Mouse (Mus musculus): Measurements from ENCODE around the gene Epha3. TPM values are rescaled to one million over a fixed set of nuclear protein-coding genes. Genes with fewer than 3 reads are reported as not detected.

Epha3 gene
- 1 to 10 TPM; 1.5 to 1.6 TPM for total RNA-seq (2021)
- long read RNA-seq, experiment 1, full-length matches to known transcripts: 1 of 1 reads
- long read RNA-seq, experiment 1, partial matches to known transcripts: 0 of 1 reads
- long read RNA-seq, experiment 1, other reads (novel, unspliced or antisense): 0 of 1 reads
- long read RNA-seq, experiment 2: 0 reads

DNA sequence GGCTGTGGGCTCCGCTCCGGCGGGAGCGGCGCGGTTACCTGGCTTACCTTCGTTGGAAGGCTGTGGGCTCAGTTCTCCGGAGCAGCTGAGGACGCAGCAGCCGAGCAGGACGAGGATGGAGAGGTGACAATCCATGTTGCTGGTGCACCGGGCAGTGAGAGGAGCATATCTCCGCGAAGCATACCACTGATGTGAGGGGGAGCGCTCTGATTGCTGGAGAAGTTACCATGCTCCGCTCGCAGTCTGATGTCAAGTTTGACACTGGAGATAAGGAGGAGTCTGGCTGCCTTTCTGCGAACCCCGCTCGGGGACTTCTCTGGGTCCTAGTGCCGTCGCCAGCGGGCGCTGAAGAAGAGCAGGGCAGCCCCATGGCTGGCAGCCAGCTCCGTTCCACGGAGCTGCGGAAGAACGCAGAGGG, at the start of gene Epha3:
Gene Epha3 (minus strand): TSS at position 263 of the 418 bp plus-strand sequence.
- peak; percentile 79 to 80 for DNase-seq

DNA sequence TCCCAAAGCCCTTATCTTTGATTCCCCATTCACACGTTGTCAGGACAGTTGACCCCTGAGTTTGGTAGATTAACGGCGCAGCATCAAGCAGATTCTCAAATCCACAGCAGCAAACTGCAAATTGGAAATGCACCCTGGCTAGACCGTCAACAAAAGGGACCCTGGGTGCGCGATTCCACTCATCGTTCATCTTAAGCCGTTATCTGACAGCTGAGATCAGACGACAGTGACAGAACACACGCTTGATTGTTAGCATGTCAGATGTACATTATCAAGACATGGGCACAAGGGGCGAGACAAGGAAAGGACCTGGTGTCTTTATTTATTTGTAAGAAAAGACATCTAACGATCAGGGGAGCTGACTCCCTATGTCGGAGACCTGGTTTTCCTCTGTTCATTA, 39.5 kb upstream of the Epha3 start:
- DNase-seq: no peak

- DNase-seq: no peak
Measured at GRCm38 (mm10) chr16:63881190-63881589, 17.2 kb upstream of the Epha3 start.

GRCm38 (mm10) chr16:63872313-63872712, 8.3 kb upstream of the Epha3 start:
- DNase-seq: peak in 1 of 2 experiments; percentile 57

- DNase-seq: no peak
Measured at GRCm38 (mm10) chr16:63864463-63864976, 545 bp upstream of the Epha3 start.

DNA sequence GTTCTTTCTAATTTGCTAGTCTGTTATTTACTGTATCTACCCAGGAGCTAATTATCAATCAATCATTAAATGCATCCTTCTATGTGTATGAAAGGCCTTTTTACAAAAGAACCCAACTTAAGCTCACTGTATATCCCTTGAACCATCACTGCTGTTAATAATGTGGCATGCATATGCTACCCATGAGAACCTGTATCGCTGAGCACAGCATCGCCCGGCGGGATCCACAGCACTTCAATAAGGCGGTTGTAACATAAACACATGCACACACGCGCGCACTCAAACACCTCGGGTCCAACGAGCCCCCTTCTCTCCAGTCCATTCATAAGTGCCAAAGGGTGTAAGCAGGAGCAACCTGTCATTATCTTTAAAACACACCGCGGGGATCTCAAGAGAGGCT, 794 bp downstream of the Epha3 start:
- DNase-seq: no peak

- no peak for DNase-seq
Measured at GRCm38 (mm10) chr16:63857561-63857960, 6.4 kb downstream of the Epha3 start.

DNA sequence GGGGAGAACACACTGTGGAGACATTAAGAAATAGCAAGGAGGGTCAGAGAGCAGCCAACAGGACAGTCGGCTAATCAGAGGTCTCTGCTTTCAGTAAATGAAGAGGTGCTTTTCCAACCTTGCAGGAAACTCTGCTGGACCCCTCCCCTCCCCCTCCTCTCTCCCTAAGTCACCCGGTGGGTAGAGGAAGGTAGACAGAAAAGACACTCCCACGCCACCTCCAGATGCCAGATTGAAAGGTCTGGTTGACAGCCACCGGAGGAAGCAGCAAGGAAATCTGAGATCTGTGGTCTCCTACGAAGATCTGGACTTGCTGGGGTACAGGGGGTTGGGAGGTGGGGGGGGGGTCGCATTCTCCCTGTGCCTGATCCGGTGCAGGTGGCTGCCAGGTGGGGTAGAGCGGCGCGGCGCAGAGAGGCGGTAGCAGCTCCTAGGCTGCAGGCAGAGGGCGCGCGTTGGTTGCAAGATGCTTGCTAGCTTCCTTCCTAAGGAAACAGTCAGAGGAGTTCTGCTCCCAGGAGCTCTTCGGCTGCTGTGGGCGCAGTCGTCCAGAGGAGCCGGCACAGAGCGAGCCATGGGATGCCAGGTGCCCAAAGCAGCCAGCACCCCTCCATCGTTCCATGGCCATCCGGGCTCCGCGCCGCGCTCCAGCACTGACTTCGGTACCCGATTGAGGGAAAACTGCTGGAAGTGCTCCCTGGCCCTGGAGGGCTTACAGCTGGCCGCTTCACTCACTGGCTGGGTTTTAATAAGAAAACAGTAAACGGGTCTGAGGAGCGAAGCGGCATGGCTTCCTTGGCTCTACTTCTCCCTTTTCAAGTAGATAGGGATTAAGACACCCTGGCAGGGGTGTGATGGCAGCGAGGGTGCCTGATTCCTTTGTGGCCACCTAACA, 7.1 kb downstream of the Epha3 start:
- peak; percentile 66 to 76 for DNase-seq

DNA sequence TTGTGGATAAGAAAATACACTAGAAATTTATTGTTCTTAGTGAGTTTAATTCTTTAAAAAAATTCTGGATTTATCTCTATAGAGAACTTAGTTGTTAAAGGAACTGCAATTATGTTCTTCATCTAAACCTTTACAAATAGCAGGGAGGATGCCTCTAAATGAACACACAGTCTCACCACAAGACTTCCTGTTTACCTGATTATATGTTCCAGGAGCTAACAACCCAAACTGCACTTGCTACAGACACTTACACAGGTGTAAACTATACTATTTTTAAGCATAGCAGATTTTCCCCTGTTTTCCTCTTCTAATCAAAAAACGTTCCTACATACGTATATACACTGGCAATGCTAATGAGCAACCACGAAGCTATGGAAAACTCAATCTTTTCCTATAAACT, 13.7 kb downstream of the Epha3 start:
- no peak for DNase-seq

GRCm38 (mm10) chr16:63842911-63843310, 21.1 kb downstream of the Epha3 start:
- DNase-seq: no peak

DNA sequence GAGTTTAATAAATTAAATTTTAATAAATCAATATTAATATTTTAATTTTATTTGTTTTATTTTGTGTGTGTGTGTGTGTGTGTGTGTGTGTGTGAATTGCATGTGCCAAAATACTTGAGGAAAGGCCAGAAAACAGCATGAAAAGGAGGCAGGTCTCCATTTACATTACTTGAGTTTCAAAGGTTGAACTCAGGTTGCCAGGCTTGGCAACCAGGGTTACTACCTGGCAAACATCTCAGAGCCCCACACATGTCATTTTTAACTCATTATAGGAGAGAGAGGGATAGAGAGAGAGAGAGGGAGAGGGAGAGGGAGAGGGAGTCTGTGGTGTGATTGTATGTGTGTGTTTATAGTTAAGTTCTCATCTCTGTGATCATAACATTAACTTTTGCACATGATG, 26.5 kb downstream of the Epha3 start:
- DNase-seq: no peak

DNA sequence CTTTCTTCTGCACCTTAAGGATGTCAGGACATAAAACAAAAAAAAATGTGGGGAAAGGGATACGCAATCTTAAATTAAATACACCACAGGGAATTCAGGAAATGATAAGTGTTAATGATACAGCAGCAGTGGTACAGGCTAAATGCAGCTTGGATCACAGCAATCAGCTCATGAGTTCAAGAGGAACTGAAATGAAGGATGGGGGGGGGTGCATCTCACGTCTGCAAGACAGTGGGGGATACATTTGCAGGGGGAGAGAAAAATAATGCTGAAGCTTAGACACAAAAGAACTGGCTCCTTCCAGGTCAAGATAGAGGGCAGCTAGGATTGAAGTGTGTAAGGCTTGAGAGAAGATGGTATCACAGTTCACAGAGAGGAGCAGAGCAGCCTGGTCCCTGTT, 42.8 kb downstream of the Epha3 start:
- no peak for DNase-seq

DNA sequence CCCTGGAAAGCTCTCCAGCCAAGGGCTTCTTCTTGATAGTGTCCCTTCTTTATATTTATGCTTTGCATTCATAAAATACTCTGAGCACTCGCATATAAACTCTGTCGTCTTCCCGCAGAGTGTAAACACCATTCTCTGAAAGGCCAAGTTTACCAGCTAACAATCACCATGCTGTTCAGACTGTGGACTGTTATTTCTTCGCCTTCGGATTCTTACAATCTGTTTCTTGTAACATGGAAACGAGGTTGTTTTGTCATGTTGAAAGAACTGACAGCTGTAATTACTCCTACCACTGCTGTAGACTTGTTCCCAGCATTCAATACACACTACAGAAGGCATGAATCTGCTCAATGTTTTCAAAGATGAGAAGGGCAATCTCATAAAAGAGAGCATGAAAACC, 46.4 kb downstream of the Epha3 start:
- DNase-seq: no peak

- no peak for DNase-seq
Measured at GRCm38 (mm10) chr16:63816672-63817071, 47.3 kb downstream of the Epha3 start.

DNA sequence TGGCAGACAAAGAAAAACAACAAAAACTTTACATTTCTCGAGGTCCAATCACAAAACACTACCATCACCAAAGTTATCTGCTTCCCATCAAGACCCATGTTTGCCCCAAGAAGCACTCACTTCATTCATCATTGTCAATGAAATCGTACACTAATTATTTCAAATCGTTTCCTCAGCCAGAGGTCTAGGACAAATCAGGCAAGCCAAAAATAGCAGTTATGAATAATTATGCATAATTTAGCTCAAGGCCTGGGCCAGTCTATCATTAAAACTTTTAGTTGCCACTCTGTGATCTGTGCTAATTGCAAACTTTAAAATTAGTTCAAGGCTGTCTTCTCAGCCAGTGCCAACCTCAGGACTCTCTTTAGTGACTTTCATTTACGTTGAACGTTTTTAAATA, 54.1 kb downstream of the Epha3 start:
- no peak for DNase-seq

DNA sequence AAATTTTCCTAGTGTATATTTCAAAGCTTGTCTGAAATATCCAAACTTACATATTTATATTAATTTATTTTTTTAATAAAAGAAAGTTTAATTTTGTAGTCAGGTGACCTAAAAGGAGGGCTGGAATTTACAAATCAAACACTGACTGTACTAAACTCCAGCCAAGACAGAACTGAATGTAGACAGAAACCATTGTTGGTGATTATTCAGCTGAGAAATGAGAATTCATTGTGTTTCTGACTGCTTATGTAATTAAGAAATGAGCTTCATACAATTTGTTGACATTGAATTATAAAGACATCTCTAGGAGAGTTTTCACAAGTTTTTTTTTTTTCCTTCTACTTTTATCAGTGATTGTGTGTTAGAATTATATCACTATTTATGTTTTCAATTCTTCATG, 55.0 kb downstream of the Epha3 start:
- no peak for DNase-seq

GRCm38 (mm10) chr16:63806437-63807129, 57.4 kb downstream of the Epha3 start:
- no peak for DNase-seq

- no peak for DNase-seq
Measured at GRCm38 (mm10) chr16:63806025-63806424, 58.0 kb downstream of the Epha3 start.

DNA sequence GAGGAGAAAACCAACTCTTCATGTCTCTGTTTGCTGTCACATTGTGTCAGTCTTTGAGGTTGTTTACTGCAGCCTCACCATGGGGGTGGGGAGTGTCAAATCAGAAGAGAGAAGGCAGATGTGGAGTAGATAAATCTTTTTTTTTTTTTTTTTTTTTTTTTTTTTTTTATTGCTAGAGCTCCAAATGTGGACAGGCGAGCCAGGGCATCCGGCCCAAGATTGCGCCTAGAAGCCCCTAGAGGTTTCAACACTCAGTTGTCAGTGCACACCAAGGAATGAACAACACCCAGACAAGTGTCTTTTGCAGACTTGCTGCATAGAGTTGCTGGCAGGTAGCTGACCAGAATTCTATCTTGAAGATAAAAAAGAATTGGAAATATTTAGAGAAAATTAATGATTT, 62.5 kb downstream of the Epha3 start:
- no peak for DNase-seq

GRCm38 (mm10) chr16:63798341-63798740, 65.6 kb downstream of the Epha3 start:
- no peak for DNase-seq

DNA sequence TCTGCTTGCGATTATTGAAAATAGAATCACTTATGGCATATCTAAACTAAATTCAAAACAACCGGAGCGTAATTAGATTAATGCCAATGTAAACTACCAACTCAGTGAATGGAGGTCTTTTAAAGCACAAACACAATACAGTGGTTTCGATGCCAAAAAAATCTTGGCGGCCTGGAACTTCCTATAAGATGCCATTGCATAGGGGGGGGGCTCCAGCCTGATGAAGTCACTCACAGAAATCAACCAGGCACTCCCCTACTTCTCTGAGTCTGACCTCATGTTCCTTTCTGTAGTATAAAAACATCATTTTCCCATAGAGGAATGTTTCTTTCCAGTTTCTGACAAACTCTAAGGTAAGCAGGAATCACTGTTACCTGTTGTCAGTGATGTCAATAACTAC, 69.7 kb downstream of the Epha3 start:
- DNase-seq: no peak

DNA sequence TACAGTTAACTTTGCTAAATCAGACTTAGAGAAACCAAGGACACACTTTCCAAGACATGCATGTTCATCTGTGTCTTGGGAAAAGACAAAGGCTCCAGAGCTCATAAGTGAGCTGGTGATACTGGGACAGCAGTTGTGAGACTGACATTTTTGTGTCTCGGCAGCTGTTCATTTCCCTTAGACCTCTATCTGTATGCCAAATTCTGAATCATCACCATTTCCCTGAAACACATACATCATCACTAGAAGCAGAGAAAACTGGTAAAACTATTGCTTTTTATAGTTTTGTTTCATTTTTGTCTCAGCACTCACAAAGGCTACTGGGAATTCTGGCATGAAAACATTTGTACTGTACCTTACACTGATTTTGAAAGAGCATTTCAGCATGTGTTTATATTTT, 70.2 kb downstream of the Epha3 start:
- no peak for DNase-seq

DNA sequence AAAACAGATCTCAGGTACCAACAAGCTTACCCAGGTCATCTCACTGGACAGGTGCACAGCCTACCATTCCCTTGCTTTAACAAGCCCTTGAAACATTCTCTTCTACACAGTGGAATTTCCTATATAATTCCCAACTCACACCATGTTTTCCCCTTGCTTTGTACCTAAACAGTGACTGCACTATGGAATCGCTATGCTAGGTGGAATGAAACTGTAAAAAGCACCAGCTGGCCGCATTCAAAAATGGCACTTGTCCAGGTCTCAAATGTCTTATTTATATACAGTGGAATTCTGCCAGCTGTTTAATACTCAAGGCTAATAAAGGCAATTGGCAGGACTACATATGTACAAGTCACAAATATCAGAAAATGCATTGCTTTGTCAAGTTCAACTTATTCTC, 71.9 kb downstream of the Epha3 start:
- DNase-seq: no peak
